Mouse (Mus musculus): ENCODE results near the gene Rpl3.

DNA sequence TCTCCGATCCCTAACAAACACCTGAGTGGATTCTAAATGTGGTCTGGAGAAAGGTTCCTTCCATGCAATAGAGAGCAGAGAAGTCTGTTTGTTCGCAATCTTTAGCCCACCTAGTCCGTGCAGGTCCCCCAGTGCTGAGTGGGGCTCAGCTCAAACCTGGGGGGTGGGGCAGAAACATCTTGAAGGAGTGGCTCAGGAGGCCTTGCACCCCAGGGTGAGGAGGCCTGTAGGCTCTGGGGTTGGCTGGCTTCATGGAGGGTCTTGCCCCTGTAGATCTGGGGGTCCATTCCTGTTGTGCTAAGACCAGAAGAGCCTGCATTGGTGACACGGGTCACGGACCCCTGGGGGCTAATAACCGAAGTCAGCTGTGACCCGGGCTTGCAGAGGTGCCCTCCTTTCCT, 373 bp upstream of the Rpl3 start:
- TF ChIP-seq CTCF (IDR thresholded peaks at IDR 0.05; ENCODE audit: low read depth) (no peak), EP300 (optimal IDR thresholded peaks at IDR 0.05) (no peak)

Data from stomach, postnatal 0 days (tissue).